Mouse (Mus musculus): ENCODE results near the gene Ppara. TPM values are rescaled to one million over a fixed set of nuclear protein-coding genes. Genes with fewer than 3 reads are reported as not detected.

Ppara gene
- polyA plus RNA-seq, 2 experiments, result 4.4 to 6.9 TPM

DNA sequence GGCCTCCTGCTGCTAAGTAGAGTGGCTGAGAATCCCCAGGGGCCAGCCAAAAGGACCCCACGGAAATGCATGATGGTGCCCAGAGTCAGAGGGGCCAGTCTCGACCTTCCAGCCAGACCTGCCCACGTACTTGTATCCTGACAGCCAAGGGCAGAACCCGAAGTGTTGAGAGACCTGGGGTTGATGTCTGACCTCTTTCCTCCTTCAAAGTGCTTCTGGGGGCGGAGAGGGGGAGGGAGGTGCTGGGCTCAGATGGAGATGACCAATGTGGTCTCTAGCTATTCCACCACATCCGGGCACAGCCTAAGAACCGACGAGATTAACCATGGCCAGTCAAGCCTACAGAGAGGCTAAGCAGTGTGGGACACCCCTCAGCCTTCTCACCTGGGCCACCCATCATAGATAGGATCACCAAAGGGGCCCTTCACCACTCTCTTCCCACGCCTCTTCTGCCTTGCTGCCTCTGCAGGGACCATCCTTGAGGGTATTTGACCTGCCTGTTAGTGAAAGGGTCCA lies 29.7 kb upstream of the Ppara start:
- H3K4me1 ChIP-seq (replicated peaks; ENCODE audit: control insufficient read depth in 2 of 2, insufficient read depth in 2 of 2, low read length in 1 of 2), result no peaks in the 10 kb centered on the region
- 54% methylated on average over 9 of the region's 9 CpGs for WGBS (ENCODE audit: insufficient replicate concordance)
- ATAC-seq (ENCODE audit: insufficient read depth), result no peak

DNA sequence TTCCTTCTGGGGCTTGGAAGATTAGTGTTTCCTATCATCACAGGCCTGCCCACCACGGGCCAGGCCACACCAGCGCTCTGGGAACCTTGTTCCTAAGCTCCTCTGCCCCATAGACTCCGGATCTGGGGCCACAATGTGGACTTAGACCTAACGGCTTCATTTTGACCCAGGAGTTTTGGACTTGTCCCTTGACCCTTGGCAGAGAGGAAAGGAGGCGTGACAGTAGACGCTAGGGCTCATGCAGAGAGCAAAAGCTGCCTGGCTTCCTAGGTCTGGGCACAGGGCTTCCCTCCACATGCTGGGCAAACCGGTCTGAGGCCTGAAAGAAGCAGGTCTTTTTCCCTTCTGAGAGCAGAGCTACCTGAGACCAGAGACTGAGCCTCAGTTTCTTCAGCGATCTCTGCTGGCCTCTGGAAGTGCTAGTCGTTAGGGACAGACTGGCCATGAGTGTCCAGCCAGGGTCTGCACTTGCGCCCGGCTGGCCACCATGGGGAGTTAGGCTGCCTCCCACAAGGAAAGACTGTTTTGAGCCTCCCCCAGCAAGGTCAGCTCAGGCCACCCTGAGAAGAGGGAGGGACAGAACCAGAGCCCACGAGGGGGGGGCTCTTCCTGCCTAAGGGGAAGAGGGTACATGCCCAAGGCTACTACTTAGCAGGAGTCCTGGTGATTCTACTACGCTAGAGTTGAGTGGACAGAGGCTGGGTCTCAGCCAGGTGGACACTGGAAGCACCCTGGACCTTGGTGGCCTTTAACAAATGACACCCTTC lies 29.0 kb upstream of the Ppara start:
- no peak for TF ChIP-seq EP300 (IDR thresholded peaks at IDR 0.05; ENCODE audit: low read depth)
- no peak for TF ChIP-seq CTCF (IDR thresholded peaks at IDR 0.05; ENCODE audit: low read depth)
- Histone ChIP-seq H3K9ac (replicated peaks) (no peak overlapping the region), H3K4me1 (replicated peaks; ENCODE audit: control insufficient read depth in 2 of 2, insufficient read depth in 2 of 2, low read length in 1 of 2) (no peaks in the 10 kb centered on the region), H3K27ac (no peak overlapping the region), H3K4me3 (ENCODE audit: insufficient read depth in 1 of 2, low read depth in 2 of 2, low read length in 2 of 2) (no peak overlapping the region), H3K4me2 (ENCODE audit: low read depth) (no peak overlapping the region), H3K9me3 (ENCODE audit: control insufficient read depth, low read length) (no peaks in the 10 kb centered on the region), H3K36me3 (replicated peaks; ENCODE audit: control insufficient read depth, insufficient read depth, low read depth) (no peaks in the 10 kb centered on the region), H3K27me3 (ENCODE audit: control insufficient read depth, insufficient read depth, low read length) (no peaks in the 10 kb centered on the region)
- DNase-seq (ENCODE audit: low read depth in 3 of 3, low spot score in 3 of 3) (no peak), ATAC-seq (ENCODE audit: insufficient read depth) (no peak)
- WGBS (ENCODE audit: insufficient replicate concordance), result 55% methylated on average over 13 of the region's 13 CpGs

More for the DNA sequence above, 29.7 kb upstream of the Ppara start:
- H3K4me2 ChIP-seq (ENCODE audit: low read depth), result no peak overlapping the region
- TF ChIP-seq EP300 (IDR thresholded peaks at IDR 0.05; ENCODE audit: low read depth), result no peak
- no peak for TF ChIP-seq CTCF (IDR thresholded peaks at IDR 0.05; ENCODE audit: low read depth)
- no peaks in the 10 kb centered on the region for H3K27me3 ChIP-seq (ENCODE audit: control insufficient read depth, insufficient read depth, low read length)
- H3K27ac ChIP-seq, result no peak overlapping the region
- no peak overlapping the region for H3K4me3 ChIP-seq (ENCODE audit: insufficient read depth in 1 of 2, low read depth in 2 of 2, low read length in 2 of 2)
- DNase-seq (ENCODE audit: low read depth in 3 of 3, low spot score in 3 of 3), result no peak
- H3K36me3 ChIP-seq (replicated peaks; ENCODE audit: control insufficient read depth, insufficient read depth, low read depth), result no peaks in the 10 kb centered on the region
- H3K9me3 ChIP-seq (ENCODE audit: control insufficient read depth, low read length), result no peaks in the 10 kb centered on the region
- no peak overlapping the region for H3K9ac ChIP-seq (replicated peaks)

DNA sequence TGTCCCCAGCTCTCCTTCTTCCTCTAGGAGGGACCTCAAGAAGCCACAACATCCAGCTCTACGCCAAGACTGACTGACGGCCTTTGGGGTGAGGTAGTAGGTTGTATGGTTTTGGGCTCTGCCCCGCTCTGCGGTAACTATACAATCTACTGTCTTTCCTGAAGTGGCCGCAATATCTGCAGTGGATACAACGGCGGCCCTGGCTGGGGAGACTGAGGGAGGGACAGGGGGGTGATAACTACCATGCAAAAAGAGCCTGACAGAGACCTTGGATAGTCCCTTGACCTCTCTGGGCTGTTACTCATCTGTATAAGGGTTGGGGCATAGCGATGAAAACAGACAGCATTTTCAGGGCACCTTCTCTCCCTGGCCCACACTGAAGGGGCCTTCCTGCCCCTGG lies 28.3 kb upstream of the Ppara start:
- WGBS (ENCODE audit: insufficient replicate concordance), result 60% methylated on average over 8 of the region's 8 CpGs
- no peaks in the 10 kb centered on the region for H3K4me1 ChIP-seq (replicated peaks; ENCODE audit: control insufficient read depth in 2 of 2, insufficient read depth in 2 of 2, low read length in 1 of 2)
- no peaks in the 10 kb centered on the region for H3K27me3 ChIP-seq (ENCODE audit: control insufficient read depth, insufficient read depth, low read length)
- DNase-seq (ENCODE audit: low read depth in 3 of 3, low spot score in 3 of 3), result no peak
- no peak overlapping the region for H3K4me3 ChIP-seq (ENCODE audit: insufficient read depth in 1 of 2, low read depth in 2 of 2, low read length in 2 of 2)
- ATAC-seq (ENCODE audit: insufficient read depth), result no peak
- no peaks in the 10 kb centered on the region for H3K9me3 ChIP-seq (ENCODE audit: control insufficient read depth, low read length)
- H3K27ac ChIP-seq, result no peak overlapping the region
- no peak overlapping the region for H3K9ac ChIP-seq (replicated peaks)
- no peaks in the 10 kb centered on the region for H3K36me3 ChIP-seq (replicated peaks; ENCODE audit: control insufficient read depth, insufficient read depth, low read depth)
- no peak overlapping the region for H3K4me2 ChIP-seq (ENCODE audit: low read depth)
- TF ChIP-seq CTCF (IDR thresholded peaks at IDR 0.05; ENCODE audit: low read depth) (no peak), EP300 (IDR thresholded peaks at IDR 0.05; ENCODE audit: low read depth) (no peak)

DNA sequence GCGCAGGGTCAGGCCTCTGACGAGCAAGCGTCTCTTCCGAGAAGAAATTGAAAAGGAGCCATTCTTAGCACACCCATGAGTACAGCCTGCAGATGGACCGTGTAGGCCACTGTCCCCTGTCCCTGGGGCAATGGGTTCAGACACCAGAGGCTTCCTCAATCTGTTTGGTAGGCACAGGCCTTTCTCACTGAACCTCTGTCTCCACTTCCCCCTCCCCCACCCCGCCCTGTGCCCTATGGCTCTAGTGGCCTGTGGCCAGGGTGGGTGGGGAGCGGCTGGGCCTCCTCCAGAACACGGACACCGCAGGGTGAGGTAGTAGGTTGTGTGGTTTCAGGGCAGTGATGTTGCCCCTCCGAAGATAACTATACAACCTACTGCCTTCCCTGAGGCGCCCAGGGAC lies 27.8 kb upstream of the Ppara start:
- DNase-seq (ENCODE audit: low read depth in 3 of 3, low spot score in 3 of 3) (no peak), ATAC-seq (ENCODE audit: insufficient read depth) (no peak)
- 67% methylated on average over 11 of the region's 11 CpGs for WGBS (ENCODE audit: insufficient replicate concordance)
- no peak overlapping the region for H3K27ac ChIP-seq
- H3K36me3 ChIP-seq (replicated peaks; ENCODE audit: control insufficient read depth, insufficient read depth, low read depth), result no peaks in the 10 kb centered on the region
- H3K27me3 ChIP-seq (ENCODE audit: control insufficient read depth, insufficient read depth, low read length), result no peaks in the 10 kb centered on the region
- H3K9me3 ChIP-seq (ENCODE audit: control insufficient read depth, low read length), result no peaks in the 10 kb centered on the region
- H3K4me3 ChIP-seq (ENCODE audit: insufficient read depth in 1 of 2, low read depth in 2 of 2, low read length in 2 of 2), result no peak overlapping the region
- TF ChIP-seq EP300 (IDR thresholded peaks at IDR 0.05; ENCODE audit: low read depth) (no peak), CTCF (IDR thresholded peaks at IDR 0.05; ENCODE audit: low read depth) (no peak)
- no peak overlapping the region for H3K9ac ChIP-seq (replicated peaks)
- H3K4me2 ChIP-seq (ENCODE audit: low read depth), result no peak overlapping the region
- no peaks in the 10 kb centered on the region for H3K4me1 ChIP-seq (replicated peaks; ENCODE audit: control insufficient read depth in 2 of 2, insufficient read depth in 2 of 2, low read length in 1 of 2)

DNA sequence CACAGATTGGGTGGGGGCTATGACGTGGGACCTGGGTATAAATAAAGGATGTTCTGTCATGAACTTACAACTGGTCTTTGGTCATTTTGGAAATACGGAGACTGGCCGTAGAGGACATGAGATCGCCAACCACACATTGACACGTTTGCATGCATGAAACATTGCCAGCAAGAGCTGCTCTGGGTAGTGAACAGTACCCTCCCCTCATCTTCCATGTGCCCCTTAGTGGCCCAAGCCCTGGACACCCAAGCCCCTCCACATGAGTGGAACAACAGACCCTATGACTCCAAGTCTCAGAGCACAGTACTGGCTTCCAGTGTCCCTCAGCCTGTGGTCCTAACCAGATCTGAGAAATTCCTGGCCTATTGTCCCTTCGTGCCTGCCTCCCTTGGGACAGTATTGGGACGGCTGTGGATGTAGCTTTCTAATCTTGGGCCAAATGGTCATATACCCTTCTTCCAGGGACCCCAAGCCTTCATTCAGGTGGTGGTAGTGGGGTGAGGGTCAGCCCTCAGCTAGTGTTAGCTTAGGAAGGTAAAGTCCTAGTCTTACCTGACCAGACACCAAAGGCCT lies 27.2 kb upstream of the Ppara start:
- H3K4me3 ChIP-seq (ENCODE audit: insufficient read depth in 1 of 2, low read depth in 2 of 2, low read length in 2 of 2), result no peak overlapping the region
- no peak overlapping the region for H3K27ac ChIP-seq
- H3K9ac ChIP-seq (replicated peaks), result no peak overlapping the region
- H3K4me2 ChIP-seq (ENCODE audit: low read depth), result no peak overlapping the region
- no peak for DNase-seq (ENCODE audit: low read depth in 3 of 3, low spot score in 3 of 3)
- H3K36me3 ChIP-seq (replicated peaks; ENCODE audit: control insufficient read depth, insufficient read depth, low read depth), result no peaks in the 10 kb centered on the region
- ATAC-seq (ENCODE audit: insufficient read depth), result no peak
- WGBS (ENCODE audit: insufficient replicate concordance), result 60% methylated on average over 7 of the region's 7 CpGs
- H3K27me3 ChIP-seq (ENCODE audit: control insufficient read depth, insufficient read depth, low read length), result no peaks in the 10 kb centered on the region
- no peaks in the 10 kb centered on the region for H3K9me3 ChIP-seq (ENCODE audit: control insufficient read depth, low read length)
- H3K4me1 ChIP-seq (replicated peaks; ENCODE audit: control insufficient read depth in 2 of 2, insufficient read depth in 2 of 2, low read length in 1 of 2), result no peaks in the 10 kb centered on the region
- TF ChIP-seq EP300 (IDR thresholded peaks at IDR 0.05; ENCODE audit: low read depth) (no peak), CTCF (IDR thresholded peaks at IDR 0.05; ENCODE audit: low read depth) (no peak)

Data from liver, embryonic 14.5 days (tissue).